Mouse (Mus musculus) megakaryocyte, adult 5-6 weeks (primary cell): ENCODE results near the gene Gadd45gip1. TPM values are rescaled to one million over a fixed set of nuclear protein-coding genes. Genes with fewer than 3 reads are reported as not detected.
"Not testable (repeated sequence)": the region's sequence is repeated elsewhere in the genome, so short reads cannot be mapped to it uniquely, and the experiment has no call there.

ENCODE experiments used
- ATAC-seq: 2 replicates; pipeline ENCODE4 v1.8.0; 2016; ENCODE audit warnings: mild to moderate bottlenecking, inconsistent platforms; ENCODE audit not compliant: poor library complexity, severe bottlenecking
- total RNA-seq, 2 experiments: library from RNA; stranded (forward) in 1 of 2; stranded (reverse) in 1 of 2; fragments of 153-499, 151-499 nt in 1 of 2; fragments of 221-1000, 200-1000 nt in 1 of 2; gene quantifications; 2 replicates each; pipeline versions ENCODE4 v1.2.3 to v1.2.4; 2015 to 2017

Gadd45gip1 gene
- total RNA-seq, 2 experiments from 2014 or later = 6.6 to 20.5 TPM

DNA sequence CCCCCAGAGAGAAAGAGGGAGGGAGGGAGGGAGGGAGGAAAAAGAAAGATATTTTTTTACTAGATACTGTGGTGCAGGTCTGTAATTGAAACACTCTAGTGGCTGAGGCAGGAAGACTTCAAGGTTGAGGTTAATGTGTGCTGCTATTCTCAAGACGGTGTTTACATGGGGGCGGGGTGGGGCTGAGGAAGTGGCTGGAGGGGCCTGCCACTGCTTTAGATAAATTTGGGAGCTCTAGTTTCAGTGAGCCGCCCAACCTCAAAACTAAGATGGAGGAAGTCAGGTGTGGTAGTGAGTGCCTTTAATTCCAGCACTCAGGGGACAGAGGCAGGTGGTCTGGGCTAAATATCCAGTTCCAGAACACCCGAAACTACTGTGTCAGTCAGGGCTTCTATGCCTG lies 5.7 kb upstream of the Gadd45gip1 start:
- ATAC-seq = peak; percentile 62

DNA sequence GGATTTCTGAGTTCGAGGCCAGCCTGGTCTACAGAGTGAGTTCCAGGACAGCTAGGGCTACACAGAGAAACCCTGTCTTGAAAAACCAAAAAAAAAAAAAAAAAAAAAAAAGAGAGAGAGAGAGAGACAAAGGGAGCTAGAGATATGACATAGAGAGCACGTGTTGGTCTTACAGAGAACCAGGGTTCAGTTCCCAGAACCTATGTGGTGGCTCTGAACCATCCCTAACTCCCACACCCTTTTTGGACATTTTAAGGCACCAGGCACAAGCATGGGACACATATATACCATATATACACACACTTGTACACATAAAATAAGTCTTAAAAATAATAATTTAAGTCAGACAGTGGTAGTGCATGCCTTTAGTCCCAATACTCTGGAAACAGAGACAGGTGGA lies 4.8 kb upstream of the Gadd45gip1 start:
- ATAC-seq = not testable (repeated sequence)

DNA sequence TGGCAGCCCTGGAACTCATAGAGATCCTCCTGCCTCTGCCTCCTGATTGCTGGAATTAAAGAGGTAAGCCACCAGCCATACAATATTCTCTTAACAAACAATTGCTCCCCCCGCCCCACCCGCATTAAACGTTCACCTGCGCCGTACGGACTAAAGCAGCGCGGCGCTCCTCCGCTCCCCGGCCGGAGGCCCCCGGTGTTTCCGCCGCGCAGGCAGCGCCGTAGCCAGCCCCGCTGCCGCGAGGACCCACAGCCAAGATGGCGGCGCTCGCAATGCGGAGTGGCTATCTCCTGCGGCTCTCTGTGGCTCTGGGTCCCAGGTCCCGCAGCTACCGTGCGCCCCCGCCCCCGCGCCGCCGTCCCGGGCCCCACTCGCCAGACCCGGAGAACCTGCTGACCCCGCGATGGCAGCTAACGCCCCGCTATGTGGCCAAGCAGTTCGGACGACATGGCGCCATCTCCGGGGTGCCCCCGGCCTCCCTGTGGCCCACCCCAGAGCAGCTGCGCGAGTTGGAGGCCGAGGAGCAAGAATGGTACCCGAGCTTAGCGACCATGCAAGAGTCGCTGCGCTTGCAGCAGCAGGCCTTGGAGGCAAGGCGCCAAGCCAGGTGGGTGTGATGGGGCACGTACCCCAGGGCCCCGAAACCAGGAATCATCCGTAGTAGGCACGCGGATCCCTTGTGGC lies 854 bp downstream of the Gadd45gip1 start:
- peak; percentile 96 for ATAC-seq

DNA sequence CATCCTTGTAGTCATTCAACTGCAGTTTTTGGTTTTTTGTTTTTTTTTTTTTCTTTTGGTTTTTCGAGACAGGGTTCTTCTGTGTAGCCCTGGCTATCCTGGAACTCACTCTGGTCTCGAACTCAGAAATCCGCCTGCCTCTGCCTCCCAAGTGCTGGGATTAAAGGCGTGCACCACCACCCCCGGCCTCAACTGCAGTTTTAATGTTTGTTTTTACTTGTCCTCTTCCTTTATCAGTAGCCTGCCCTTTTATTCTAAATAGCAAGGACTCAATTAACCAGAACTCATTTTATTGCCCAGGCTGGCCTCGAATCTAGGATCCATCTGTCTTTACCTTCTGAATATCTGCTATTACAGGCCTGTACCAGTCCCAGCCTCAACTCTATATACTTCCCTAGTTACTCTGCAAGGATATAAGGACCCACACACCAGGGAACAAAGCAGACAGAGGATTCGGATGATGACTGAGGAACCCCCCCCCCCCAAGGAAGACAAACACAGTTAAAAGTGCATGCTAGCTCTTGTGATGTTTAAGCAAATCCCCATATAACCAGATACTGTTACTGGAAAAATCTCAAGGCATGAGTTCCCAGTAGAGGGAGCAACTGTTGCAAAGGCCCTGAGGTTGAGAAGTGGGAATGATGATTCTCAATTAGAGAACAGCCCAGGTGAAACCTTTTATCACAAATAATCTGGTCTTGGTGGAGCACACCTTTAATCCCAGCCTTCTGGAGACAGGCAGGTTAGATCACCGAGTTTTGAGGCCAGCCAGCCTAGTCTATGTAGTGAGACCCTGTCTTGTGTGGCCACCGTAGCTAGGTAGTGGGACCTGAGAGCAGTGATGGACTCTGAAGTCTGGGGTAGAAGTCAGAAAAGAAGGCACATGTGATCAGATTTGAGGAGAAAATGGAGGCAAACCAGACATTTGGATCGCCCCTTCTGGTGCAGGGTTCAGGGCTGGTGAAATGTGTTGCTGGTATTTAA lies 1.7 kb downstream of the Gadd45gip1 start:
- no peak for ATAC-seq

DNA sequence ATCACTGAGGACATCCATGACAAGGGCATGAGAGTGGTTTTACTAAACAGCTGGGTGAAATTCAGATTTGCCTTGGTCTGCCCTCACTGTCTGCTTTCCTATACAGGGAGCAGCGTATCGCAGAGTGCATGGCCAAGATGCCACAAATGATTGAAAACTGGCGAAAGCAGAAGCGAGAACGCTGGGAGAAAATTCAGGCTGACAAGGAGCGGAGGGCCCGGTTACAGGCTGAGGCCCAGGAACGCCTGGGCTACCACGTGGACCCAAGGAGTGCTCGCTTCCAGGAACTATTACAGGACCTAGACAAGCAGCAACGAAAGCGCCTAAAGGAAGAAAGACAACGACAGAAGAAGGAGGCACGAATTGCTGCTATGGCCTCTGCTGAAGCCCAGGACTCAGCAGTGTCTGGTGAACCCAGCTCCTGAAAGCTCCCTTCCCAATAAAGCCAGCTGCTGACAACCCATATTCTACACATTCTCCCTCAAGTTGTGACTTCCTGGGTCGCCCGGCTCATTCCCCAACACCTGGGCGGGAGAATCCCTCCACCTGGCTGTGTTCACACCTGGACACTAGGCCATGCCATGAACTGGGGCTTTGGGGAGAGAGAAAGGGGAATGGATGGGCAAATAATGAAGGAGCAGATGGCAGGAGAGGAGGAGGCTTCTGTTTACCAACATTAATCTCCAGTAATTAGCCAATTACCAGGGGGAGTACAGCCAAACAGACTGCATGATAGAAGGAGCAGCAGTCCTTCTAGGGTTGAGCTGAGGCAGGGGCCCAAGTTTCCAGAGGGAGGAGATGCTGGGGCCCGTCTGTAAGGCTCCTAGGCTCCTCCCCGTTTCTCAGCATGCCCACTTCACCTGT lies 2.9 kb downstream of the Gadd45gip1 start:
- ATAC-seq = no peak

DNA sequence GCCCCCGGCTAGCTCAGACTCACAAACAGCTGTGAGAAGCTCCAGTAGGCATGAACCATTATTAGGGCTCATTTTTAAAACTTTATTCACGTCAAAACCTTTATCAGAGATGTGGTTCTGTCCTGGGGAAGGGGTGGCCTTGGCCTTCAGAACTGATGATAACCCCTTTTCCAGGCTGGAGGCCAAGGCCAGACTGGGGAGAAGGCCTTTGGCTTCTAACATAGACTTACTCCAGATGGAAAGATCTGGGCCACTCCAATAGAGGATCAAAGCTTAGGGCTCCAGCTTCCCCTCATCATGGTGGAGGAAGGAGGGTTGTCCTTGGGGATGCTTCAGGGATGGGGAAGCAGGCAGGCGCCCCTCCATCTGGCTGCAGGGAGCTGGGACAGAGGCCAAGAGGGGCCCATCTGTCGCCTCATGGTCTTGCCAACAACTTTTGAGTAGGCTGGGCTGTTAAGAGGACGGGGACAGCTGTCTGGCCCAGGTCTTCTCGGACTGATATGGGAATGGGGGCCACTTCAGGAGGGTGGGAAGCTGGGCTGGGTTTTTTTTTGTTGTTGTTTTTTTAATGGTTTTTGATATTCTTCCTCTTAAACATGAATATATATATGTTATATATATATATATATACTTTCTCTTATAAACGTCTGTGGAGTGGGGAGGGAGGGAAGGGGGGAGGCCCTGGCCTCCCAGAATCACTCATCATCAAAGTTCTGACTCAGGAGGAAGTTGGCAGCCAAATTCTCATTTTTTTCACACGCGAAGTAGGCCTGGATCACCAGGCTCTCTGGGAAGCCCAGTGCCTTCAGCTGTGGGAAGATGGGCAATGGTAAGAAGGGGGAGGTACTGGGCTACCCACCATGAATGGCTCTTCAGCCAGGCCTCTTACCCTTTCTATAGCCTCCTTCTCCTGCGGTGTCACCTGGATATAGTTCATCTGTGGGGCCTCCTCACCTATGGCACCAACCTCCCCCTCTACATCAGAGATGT lies 3.8 kb downstream of the Gadd45gip1 start:
- no peak for ATAC-seq

DNA sequence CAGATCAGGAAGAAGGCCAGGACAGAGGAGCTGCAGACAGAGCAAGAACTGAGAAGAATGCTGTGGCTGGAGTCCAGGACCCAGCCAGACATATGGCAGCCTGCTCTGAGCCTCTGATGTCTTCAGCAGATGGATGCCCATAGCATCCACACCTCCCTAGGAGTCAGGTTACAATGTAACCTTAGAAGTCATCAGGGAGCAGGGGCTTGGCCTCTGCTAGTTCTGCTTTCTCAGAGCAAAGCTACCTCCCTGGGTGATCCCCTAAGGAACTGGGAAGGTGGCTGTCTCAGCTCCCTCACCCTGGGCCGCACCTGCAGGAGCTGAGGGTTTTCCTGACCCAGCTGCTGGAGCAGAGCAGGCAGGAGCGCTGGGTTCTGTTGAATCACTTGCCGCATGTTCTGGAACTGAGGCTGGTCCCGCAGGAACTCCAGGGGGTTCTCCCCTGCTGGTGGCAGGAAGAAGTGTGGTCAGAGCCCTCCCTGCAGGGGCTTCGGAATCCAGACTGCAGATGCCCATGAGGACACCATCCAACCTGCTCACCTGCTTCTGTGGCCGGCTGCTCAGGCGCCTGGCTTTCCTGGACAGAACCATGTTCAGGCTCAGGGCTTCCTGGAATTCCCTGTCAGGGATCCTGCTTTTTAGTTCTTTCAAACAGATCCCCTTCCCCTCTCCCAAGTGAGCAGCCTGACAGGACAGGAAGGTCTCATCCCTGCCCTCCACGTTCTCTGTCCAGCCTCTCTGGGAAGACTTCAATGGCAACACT lies 6.0 kb downstream of the Gadd45gip1 start:
- ATAC-seq = no peak

DNA sequence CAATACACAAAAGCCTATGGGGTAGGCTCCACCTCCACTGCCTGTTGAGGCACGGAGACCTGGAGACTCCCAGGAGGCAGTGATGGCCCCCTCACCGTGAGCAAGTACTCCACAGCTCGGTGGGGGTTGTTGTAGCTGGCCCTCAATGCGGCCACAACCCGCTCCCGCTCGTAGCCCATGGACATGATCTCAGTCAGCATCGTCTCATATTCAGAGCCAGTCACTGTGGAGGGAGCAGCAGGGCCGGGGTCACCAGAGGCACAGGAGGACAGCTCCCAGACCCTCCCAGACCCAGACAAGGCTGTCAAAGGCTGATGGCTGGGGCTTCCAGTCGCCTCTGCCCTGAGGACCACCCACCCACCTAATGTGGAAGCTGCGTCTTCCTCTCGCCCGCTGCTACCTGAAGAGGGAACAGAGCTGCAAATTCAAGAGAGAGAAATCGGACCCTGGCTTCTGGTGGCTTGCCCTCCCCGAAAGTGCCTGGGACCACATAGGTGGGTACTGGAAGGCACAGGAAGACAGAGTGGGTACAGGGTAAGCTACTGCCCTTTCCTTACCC lies 6.7 kb downstream of the Gadd45gip1 start:
- ATAC-seq = no peak

DNA sequence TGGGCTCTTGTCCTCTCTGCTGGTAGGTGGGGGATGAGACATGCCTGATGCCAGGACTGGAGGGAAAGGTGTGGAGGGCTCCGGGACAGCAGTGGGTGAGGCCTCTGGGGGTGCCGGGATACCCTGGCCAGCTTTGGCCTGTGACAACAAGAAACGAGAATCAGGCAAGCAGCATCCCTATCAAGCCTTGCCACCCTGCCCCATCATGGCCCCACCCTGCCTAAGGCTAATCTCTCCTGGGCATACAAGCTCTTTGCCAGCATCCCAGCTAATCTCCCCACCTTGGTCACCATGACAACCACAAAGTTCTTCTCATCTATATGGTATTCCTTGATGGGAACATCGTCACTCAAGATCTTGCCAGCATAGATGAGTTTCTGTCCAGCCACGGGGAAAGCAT lies 7.2 kb downstream of the Gadd45gip1 start:
- no peak for ATAC-seq

DNA sequence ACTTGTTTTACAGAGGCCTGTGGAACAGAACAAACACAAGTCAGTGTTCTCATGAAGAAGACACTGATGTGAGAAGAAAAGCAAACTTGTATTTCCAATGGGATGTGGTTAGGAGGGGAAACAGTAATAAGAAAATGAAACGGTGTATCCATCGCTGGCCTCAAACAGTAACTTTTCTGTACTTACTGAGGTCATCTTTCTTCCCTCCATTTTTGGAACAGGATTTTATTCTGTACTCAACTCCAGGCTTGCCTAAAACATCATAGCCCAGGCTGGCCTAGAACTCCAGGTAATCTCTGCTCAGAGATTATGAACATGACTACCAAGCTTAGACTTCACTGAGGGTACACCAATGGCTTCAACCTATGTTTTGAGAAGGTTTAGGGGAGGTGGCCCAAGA lies 8.1 kb downstream of the Gadd45gip1 start:
- ATAC-seq = no peak

DNA sequence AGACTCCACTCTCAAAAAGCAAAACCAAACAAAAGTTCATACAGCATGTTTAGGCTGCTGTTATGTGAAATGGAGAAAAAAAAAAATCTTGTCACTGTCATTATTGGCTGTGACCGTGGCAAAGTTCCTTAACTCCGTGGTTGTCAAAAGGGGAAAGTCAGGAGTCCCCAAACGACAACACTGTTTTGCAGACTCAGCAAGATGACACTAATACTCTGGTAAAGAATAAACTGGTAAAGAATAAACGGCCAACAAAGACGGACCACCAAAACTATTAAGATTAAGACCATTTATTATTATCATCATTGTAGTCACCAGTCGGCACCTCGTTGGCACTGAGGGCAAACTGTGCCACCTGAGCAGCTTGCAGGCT lies 8.5 kb downstream of the Gadd45gip1 start:
- ATAC-seq = no peak

DNA sequence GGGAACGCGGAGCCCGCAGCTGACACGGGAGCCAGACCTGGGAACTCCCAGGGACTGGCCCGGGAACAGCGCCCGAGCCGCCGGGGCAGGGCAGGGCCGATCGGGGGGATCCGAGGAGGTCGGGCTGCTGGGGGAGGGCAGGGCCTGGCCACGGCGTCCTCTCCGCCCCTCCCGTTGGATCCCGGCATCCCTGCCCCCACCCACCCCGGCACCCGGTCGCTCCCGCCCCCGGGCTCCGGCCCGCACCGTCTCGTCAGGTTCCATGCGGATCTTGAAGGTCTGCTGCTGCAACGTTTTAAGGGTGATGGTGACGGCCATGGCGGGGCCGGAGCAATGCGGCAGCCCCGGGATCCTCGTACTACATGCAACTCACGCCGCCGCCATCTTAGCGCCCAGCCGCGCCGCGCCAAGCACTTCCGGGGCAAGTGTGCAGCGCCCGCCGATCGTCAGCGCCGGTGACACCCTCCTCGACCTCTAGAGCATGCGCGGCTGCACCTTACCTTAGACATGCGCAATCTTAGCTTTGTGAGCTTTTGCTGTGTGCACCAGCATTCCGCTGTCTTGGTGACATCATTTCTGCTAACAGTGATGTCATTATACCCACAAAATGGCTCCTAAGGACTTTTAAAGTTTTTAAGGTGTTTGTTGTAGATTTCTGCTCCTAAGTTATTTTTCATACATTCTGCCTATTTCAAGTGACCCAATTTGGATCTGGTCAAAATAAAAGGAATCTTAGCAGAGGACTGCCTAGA lies 9.1 kb downstream of the Gadd45gip1 start, which contains the start of gene Rad23a:
Gene Rad23a, minus strand, starts transcription at position 418 of the 752 bp plus-strand sequence.
- ATAC-seq = peak; percentile 98

DNA sequence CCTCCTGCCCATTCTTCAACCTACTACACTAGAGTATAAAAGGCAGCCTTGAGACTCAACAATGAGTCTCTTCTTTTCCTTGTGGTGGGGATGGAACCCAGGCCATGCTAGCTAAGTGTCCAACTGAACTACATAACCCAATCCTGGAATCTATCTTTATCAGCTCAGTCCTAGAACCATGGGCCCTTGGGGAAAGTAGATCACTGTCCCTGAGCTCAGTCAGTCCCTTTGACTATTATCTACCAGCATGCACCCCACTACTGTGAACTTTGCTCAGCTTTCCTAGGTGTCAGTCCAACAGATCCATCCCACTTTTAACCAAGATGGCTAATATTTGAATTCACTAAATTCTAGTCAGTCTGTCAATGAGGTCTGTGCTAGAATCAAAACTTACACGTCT lies 10.2 kb downstream of the Gadd45gip1 start:
- ATAC-seq = no peak

DNA sequence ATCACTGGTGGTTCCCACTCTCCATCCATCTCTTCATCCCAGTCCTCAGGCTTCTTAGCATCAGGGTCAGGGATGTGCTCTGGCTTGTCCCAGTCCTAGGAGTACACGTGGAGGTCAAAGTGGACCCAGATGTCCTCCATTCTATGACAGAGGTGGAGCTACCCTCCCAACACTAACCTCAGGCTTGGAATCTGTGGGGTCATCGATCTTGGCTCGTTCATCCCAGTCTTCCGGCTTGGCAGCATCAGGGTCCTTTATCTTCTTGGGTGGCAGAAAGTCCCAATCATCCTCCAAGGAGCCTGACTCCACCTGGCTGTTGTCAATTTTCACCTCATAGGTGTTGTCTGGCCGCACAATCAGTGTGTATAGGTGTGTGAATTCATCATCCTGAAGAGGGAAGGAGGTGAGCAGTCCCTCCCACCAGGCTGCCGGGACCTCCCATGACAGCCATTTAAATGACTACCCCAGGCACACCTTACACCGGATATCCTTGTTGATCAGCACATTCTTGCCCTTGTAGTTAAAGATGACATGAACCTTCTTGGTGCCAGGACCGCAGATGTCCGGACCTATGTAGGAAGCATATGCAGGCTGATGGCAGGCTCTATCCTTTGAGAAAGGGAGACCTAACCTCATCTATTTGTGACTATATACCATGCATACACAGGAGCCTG lies 13.2 kb downstream of the Gadd45gip1 start:
- ATAC-seq = no peak

DNA sequence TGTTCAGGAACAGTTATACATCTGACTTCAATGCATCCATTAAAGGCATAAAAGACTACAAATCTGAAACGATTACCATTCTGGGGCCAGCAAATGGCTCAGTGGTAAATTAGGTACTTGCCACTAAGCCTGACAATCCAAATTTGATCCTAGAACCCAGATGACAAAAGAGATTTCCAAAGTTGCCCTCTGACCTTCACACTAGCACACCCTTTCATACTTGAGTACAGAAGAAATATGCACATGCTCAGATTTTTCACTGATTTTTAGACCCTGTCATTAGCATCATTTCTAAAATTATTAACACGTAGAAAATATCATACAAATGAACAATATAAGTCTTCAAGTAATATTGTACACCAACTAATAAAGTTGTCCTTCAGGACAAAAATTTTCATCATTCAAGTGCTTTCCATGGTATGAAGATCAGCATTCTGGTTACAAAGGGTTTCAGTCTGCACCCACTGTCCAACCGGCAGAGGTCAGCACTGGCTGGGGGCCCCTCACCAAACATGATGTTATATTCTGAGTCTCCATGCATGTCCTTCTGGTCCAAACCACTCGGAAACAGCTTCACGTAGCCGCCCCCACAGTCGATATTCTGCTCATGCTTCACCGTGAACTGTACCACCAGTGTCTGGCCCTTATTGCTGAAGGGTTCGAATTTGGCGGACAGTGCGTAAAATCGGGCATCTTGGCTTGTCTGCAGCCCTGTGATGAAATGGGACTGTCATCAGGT lies 14.2 kb downstream of the Gadd45gip1 start:
- no peak for ATAC-seq

DNA sequence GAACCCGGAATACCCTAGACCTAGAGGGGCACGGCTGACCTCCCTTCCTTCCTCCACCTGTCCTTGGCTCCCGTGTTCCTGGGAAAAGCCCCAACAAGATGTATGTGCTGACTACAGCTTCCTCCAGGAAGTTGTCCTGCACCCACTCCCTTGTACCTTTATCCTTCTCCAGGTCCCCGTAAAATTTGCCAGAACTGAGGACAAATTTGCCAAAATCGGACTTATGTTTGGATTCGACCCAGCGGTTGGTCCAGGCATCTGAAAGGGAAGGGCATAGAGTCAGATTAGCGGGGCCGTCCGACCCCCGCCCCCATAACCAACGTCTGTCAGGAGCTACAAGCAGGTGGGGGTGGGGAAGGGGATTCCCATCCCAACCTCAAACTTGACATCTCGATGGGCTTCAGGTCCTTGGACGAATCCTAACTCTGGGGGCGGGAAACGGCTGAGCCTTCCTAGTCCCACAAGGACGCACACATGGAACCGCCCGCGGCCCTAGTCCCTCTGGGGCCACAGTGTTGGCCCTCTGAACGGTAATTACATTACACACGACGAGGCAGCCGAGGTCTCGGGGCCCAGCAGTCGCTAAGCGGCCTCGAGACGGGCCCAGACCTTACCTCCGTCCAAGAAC lies 14.9 kb downstream of the Gadd45gip1 start:
- ATAC-seq = no peak
